Mouse (Mus musculus): ENCODE measurements at regions not wholly inside any gene's neighbourhood (a gene's known extent, or its start where the extent isn't known, plus 50 kb on each side); places are given as distances from the start of the nearest gene placed in this dataset.

- no peak for TF ChIP-seq CTCF (IDR thresholded peaks at IDR 0.05; ENCODE audit: control insufficient read depth, insufficient read depth, insufficient read length)
- TF ChIP-seq USF1 (IDR thresholded peaks at IDR 0.05; ENCODE audit: low read depth) = no peak
- no peak for TF ChIP-seq FOSL1 (IDR thresholded peaks at IDR 0.05; ENCODE audit: insufficient read depth, low read length, poor library complexity, severe bottlenecking)
- no peak for TF ChIP-seq MYOD1 (IDR thresholded peaks at IDR 0.05; ENCODE audit: control insufficient read depth, insufficient read length, low read depth)
- TF ChIP-seq MAX (IDR thresholded peaks at IDR 0.05) = no peak
Measured at GRCm38 (mm10) chr8:34251934-34252333, 140.4 kb upstream of the Gm10131 start.

Data from C2C12 (cell line).